Mouse (Mus musculus) cortical plate, adult 2 months (tissue): Measurements from ENCODE around the gene Banf2.

Experiments used
- CTCF ChIP-seq: fragments of 200-500 bp; IDR thresholded peaks from 2 replicates; pipeline ENCODE4 v1.5.1; 2011; ENCODE audit warnings: mild to moderate bottlenecking, control low read depth, low read length; ENCODE audit not compliant: insufficient read depth; ENCODE audit errors: extremely low read depth
- POLR2A ChIP-seq: fragments of 200-500 bp; IDR thresholded peaks from 2 replicates; pipeline ENCODE4 v1.6.1; 2011; ENCODE audit warnings: mild to moderate bottlenecking, low read length, control low read depth; ENCODE audit not compliant: insufficient read depth; ENCODE audit errors: extremely low read depth

- TF ChIP-seq CTCF (no peak), POLR2A (no peak)
Observed at GRCm38 (mm10) chr2:144014481-144014880, 18.4 kb upstream of the Banf2 start.
